Mouse (Mus musculus): ENCODE measurements around the gene Tmem30c. TPM values are rescaled to one million over a fixed set of nuclear protein-coding genes. Genes with fewer than 3 reads are reported as not detected.

Tmem30c gene
- 0.36 TPM in 1 of 2 replicates, not detected in the other for polyA plus RNA-seq (2011; ENCODE audit: insufficient read depth, insufficient read length, low read depth, missing spikeins)

- no peaks in the 10 kb centered on the region; the same call in 1 of the 2 replicates for H3K9me3 ChIP-seq (replicated peaks; ENCODE audit: control insufficient read depth, insufficient read depth, low read length, poor library complexity, severe bottlenecking)
- H3K36me3 ChIP-seq (ENCODE audit: control insufficient read depth, insufficient read depth, low read length, poor library complexity, severe bottlenecking): no peaks in the 10 kb centered on the region
- H3K9ac ChIP-seq (ENCODE audit: low read depth, poor library complexity, severe bottlenecking): no peak within 1 kb of the TSS
- H3K4me1 ChIP-seq (ENCODE audit: control insufficient read depth, insufficient read depth, low read length): no peaks in the 10 kb centered on the region
- no peak within 1 kb of the TSS for H3K4me3 ChIP-seq (ENCODE audit: low read depth, low read length)
- TF ChIP-seq POLR2A (IDR thresholded peaks at IDR 0.05; ENCODE audit: insufficient read depth, low read length): no peak
- TF ChIP-seq EP300 (IDR thresholded peaks at IDR 0.05; ENCODE audit: insufficient read depth, low read depth, low read length): no peak
- H3K27ac ChIP-seq (ENCODE audit: insufficient read depth, low read length): no peak within 1 kb of the TSS
- H3K27me3 ChIP-seq (ENCODE audit: control insufficient read depth, insufficient read depth, low read length, poor library complexity, severe bottlenecking): no peaks in the 10 kb centered on the region
Measured at GRCm38 (mm10) chr16:57292765-57293164, at the start of gene Tmem30c. Tmem30c (minus strand) TSS chr16:57292865.

- no peaks in the 10 kb centered on the region for H3K4me1 ChIP-seq (ENCODE audit: control insufficient read depth, insufficient read depth, low read length)
- no peaks in the 10 kb centered on the region for H3K36me3 ChIP-seq (ENCODE audit: control insufficient read depth, insufficient read depth, low read length, poor library complexity, severe bottlenecking)
Measured at GRCm38 (mm10) chr16:57340613-57340898, 47.9 kb upstream of the Tmem30c start.

GRCm38 (mm10) chr16:57339765-57340612 lies 47.3 kb upstream of the Tmem30c start:
- no peaks in the 10 kb centered on the region for H3K27me3 ChIP-seq (ENCODE audit: control insufficient read depth, insufficient read depth, low read length, poor library complexity, severe bottlenecking)
- TF ChIP-seq EP300 (IDR thresholded peaks at IDR 0.05; ENCODE audit: insufficient read depth, low read depth, low read length) (no peak), CTCF (IDR thresholded peaks at IDR 0.05; ENCODE audit: low read depth, low read length) (no peak), POLR2A (IDR thresholded peaks at IDR 0.05; ENCODE audit: insufficient read depth, low read length) (no peak)

More at GRCm38 (mm10) chr16:57340613-57340898, 47.9 kb upstream of the Tmem30c start:
- no peak overlapping the region for H3K9ac ChIP-seq (ENCODE audit: low read depth, poor library complexity, severe bottlenecking)
- no peaks in the 10 kb centered on the region for H3K9me3 ChIP-seq (replicated peaks; ENCODE audit: control insufficient read depth, insufficient read depth, low read length, poor library complexity, severe bottlenecking)
- TF ChIP-seq EP300 (IDR thresholded peaks at IDR 0.05; ENCODE audit: insufficient read depth, low read depth, low read length): no peak
- no peak for TF ChIP-seq CTCF (IDR thresholded peaks at IDR 0.05; ENCODE audit: low read depth, low read length)
- TF ChIP-seq POLR2A (IDR thresholded peaks at IDR 0.05; ENCODE audit: insufficient read depth, low read length): no peak
- no peak overlapping the region for H3K27ac ChIP-seq (ENCODE audit: insufficient read depth, low read length)
- H3K27me3 ChIP-seq (ENCODE audit: control insufficient read depth, insufficient read depth, low read length, poor library complexity, severe bottlenecking): no peaks in the 10 kb centered on the region
- no peak overlapping the region for H3K4me3 ChIP-seq (ENCODE audit: low read depth, low read length)

GRCm38 (mm10) chr16:57336770-57337423 lies 44.2 kb upstream of the Tmem30c start:
- TF ChIP-seq EP300 (IDR thresholded peaks at IDR 0.05; ENCODE audit: insufficient read depth, low read depth, low read length): no peak
- TF ChIP-seq CTCF (IDR thresholded peaks at IDR 0.05; ENCODE audit: low read depth, low read length): no peak
- no peak for TF ChIP-seq POLR2A (IDR thresholded peaks at IDR 0.05; ENCODE audit: insufficient read depth, low read length)
- no peaks in the 10 kb centered on the region for H3K27me3 ChIP-seq (ENCODE audit: control insufficient read depth, insufficient read depth, low read length, poor library complexity, severe bottlenecking)
- H3K9ac ChIP-seq (ENCODE audit: low read depth, poor library complexity, severe bottlenecking): no peak overlapping the region
- H3K9me3 ChIP-seq (replicated peaks; ENCODE audit: control insufficient read depth, insufficient read depth, low read length, poor library complexity, severe bottlenecking): no peaks in the 10 kb centered on the region
- no peaks in the 10 kb centered on the region for H3K4me1 ChIP-seq (ENCODE audit: control insufficient read depth, insufficient read depth, low read length)
- H3K36me3 ChIP-seq (ENCODE audit: control insufficient read depth, insufficient read depth, low read length, poor library complexity, severe bottlenecking): no peaks in the 10 kb centered on the region
- no peak overlapping the region for H3K4me3 ChIP-seq (ENCODE audit: low read depth, low read length)
- no peak overlapping the region for H3K27ac ChIP-seq (ENCODE audit: insufficient read depth, low read length)

More at GRCm38 (mm10) chr16:57339765-57340612, 47.3 kb upstream of the Tmem30c start:
- H3K9ac ChIP-seq (ENCODE audit: low read depth, poor library complexity, severe bottlenecking): no peak overlapping the region
- H3K36me3 ChIP-seq (ENCODE audit: control insufficient read depth, insufficient read depth, low read length, poor library complexity, severe bottlenecking): no peaks in the 10 kb centered on the region
- no peaks in the 10 kb centered on the region for H3K9me3 ChIP-seq (replicated peaks; ENCODE audit: control insufficient read depth, insufficient read depth, low read length, poor library complexity, severe bottlenecking)
- no peak overlapping the region for H3K27ac ChIP-seq (ENCODE audit: insufficient read depth, low read length)
- no peak overlapping the region for H3K4me3 ChIP-seq (ENCODE audit: low read depth, low read length)
- H3K4me1 ChIP-seq (ENCODE audit: control insufficient read depth, insufficient read depth, low read length): no peaks in the 10 kb centered on the region

- Histone ChIP-seq H3K27me3 (ENCODE audit: control insufficient read depth, insufficient read depth, low read length, poor library complexity, severe bottlenecking) (no peaks in the 10 kb centered on the region), H3K9ac (ENCODE audit: low read depth, poor library complexity, severe bottlenecking) (no peak overlapping the region), H3K27ac (ENCODE audit: insufficient read depth, low read length) (no peak overlapping the region), H3K4me3 (ENCODE audit: low read depth, low read length) (no peak overlapping the region), H3K36me3 (ENCODE audit: control insufficient read depth, insufficient read depth, low read length, poor library complexity, severe bottlenecking) (no peaks in the 10 kb centered on the region), H3K9me3 (replicated peaks; ENCODE audit: control insufficient read depth, insufficient read depth, low read length, poor library complexity, severe bottlenecking) (no peaks in the 10 kb centered on the region), H3K4me1 (ENCODE audit: control insufficient read depth, insufficient read depth, low read length) (no peaks in the 10 kb centered on the region)
- TF ChIP-seq CTCF (IDR thresholded peaks at IDR 0.05; ENCODE audit: low read depth, low read length) (no peak), EP300 (IDR thresholded peaks at IDR 0.05; ENCODE audit: insufficient read depth, low read depth, low read length) (no peak), POLR2A (IDR thresholded peaks at IDR 0.05; ENCODE audit: insufficient read depth, low read length) (no peak)
Measured at GRCm38 (mm10) chr16:57332301-57332700, 39.6 kb upstream of the Tmem30c start.

GRCm38 (mm10) chr16:57330111-57330510 lies 37.4 kb upstream of the Tmem30c start:
- H3K27me3 ChIP-seq (ENCODE audit: control insufficient read depth, insufficient read depth, low read length, poor library complexity, severe bottlenecking): no peaks in the 10 kb centered on the region

More at GRCm38 (mm10) chr16:57330111-57330510, 37.4 kb upstream of the Tmem30c start:
- H3K27ac ChIP-seq (ENCODE audit: insufficient read depth, low read length): no peak overlapping the region
- H3K9ac ChIP-seq (ENCODE audit: low read depth, poor library complexity, severe bottlenecking): no peak overlapping the region
- no peaks in the 10 kb centered on the region for H3K9me3 ChIP-seq (replicated peaks; ENCODE audit: control insufficient read depth, insufficient read depth, low read length, poor library complexity, severe bottlenecking)
- no peaks in the 10 kb centered on the region for H3K36me3 ChIP-seq (ENCODE audit: control insufficient read depth, insufficient read depth, low read length, poor library complexity, severe bottlenecking)
- H3K4me3 ChIP-seq (ENCODE audit: low read depth, low read length): no peak overlapping the region
- TF ChIP-seq CTCF (IDR thresholded peaks at IDR 0.05; ENCODE audit: low read depth, low read length) (no peak), EP300 (IDR thresholded peaks at IDR 0.05; ENCODE audit: insufficient read depth, low read depth, low read length) (no peak), POLR2A (IDR thresholded peaks at IDR 0.05; ENCODE audit: insufficient read depth, low read length) (no peak)
- H3K4me1 ChIP-seq (ENCODE audit: control insufficient read depth, insufficient read depth, low read length): no peaks in the 10 kb centered on the region

All from ES-Bruce4 (cell line).